In genomic region chr9:108825820-108826699, GRCm38 (mm10) we compare ENCODE assay signal across 8 mouse cellular contexts. TPM values are rescaled to one million over a fixed set of nuclear protein-coding genes. Genes with fewer than 3 reads are reported as not detected.
DNase-seq lines count a peak whose midpoint lies in the region; ATAC-seq and TF ChIP-seq lines count a peak whose summit lies in the region.

Celsr3 (plus strand) TSS chr9:108826320.

- peak within 1 kb of the TSS; percentile 72 for H3K27ac ChIP-seq in forebrain, embryonic 14.5 days (ENCODE audit: low read depth, low read length)
- H3K27ac ChIP-seq in intestine, postnatal 0 days (ENCODE audit: low read depth, low read length), result no peak within 1 kb of the TSS
- H3K27ac ChIP-seq in liver, embryonic 11.5 days (ENCODE audit: low read depth, low read length), result no peak within 1 kb of the TSS

- WGBS in forebrain, embryonic 14.5 days, result 1% methylated on average over 66 of the region's 70 CpGs
- 2% methylated on average over 62 of the region's 70 CpGs for WGBS in intestine, postnatal 0 days
- 3% methylated on average over 59 of the region's 70 CpGs for WGBS in liver, embryonic 11.5 days

- no peak for ATAC-seq in megakaryocyte, adult 5-6 weeks (ENCODE audit: poor library complexity, severe bottlenecking)
- ATAC-seq in cerebellum, adult (ENCODE audit: insufficient number of reproducible peaks, low FRiP score, low TSS enrichment), result peak; percentile 56
- peak; percentile 84 for ATAC-seq in forebrain, embryonic 14.5 days
- ATAC-seq in intestine, postnatal 0 days, result peak; percentile 40
- peak; percentile 35 for ATAC-seq in liver, embryonic 11.5 days (replicated peaks; ENCODE audit: low FRiP score)

- H3K9ac ChIP-seq in forebrain, embryonic 14.5 days (ENCODE audit: low read length), result peak within 1 kb of the TSS; percentile 89
- H3K9ac ChIP-seq in intestine, postnatal 0 days (ENCODE audit: low read depth, low read length), result no peak within 1 kb of the TSS
- H3K9ac ChIP-seq in liver, embryonic 11.5 days (ENCODE audit: low read depth, low read length), result no peak within 1 kb of the TSS

- DNase-seq in forebrain, embryonic 14.5 days (ENCODE audit: low spot score), result peak; percentile 96
- peak; percentile 78 for DNase-seq in liver, embryonic 11.5 days (ENCODE audit: low spot score)
- peak; percentile 85 for DNase-seq in retina, adult 2 months (ENCODE audit: low read depth, low spot score)
- DNase-seq in spleen, postnatal 14 days (ENCODE audit: low spot score in 2 of 2), result no peak

- no peak for TF ChIP-seq CTCF in intestine, postnatal 0 days (IDR thresholded peaks at IDR 0.05; ENCODE audit: low read depth)

- H3K36me3 ChIP-seq in megakaryocyte, embryonic 14.5 days (replicated peaks; ENCODE audit: low read length), result no peaks in the 10 kb centered on the region
- peaks cover 31% of the 10 kb centered on the region for H3K36me3 ChIP-seq in forebrain, embryonic 14.5 days (ENCODE audit: control insufficient read depth, insufficient read depth, low read length)
- no peaks in the 10 kb centered on the region for H3K36me3 ChIP-seq in intestine, postnatal 0 days (ENCODE audit: control insufficient read depth, insufficient read depth)
- no peaks in the 10 kb centered on the region for H3K36me3 ChIP-seq in liver, embryonic 11.5 days (ENCODE audit: control insufficient read depth, insufficient read depth, low read length)

- peaks cover 28% of the 10 kb centered on the region for H3K9me3 ChIP-seq in megakaryocyte, embryonic 14.5 days
- H3K9me3 ChIP-seq in forebrain, embryonic 14.5 days (replicated peaks; ENCODE audit: control insufficient read depth, low read length), result no peaks in the 10 kb centered on the region
- H3K9me3 ChIP-seq in intestine, postnatal 0 days (ENCODE audit: control insufficient read depth), result no peaks in the 10 kb centered on the region
- H3K9me3 ChIP-seq in liver, embryonic 11.5 days (ENCODE audit: control insufficient read depth, low read length), result no peaks in the 10 kb centered on the region

- H3K4me3 ChIP-seq in megakaryocyte, embryonic 14.5 days (replicated peaks), result peak within 1 kb of the TSS; percentile 90
- H3K4me3 ChIP-seq in forebrain, embryonic 14.5 days (ENCODE audit: low read depth, low read length), result peak within 1 kb of the TSS; percentile 75
- peak within 1 kb of the TSS; percentile 35 for H3K4me3 ChIP-seq in intestine, postnatal 0 days (ENCODE audit: low read depth, low read length)
- H3K4me3 ChIP-seq in liver, embryonic 11.5 days (ENCODE audit: low read depth, low read length), result peak within 1 kb of the TSS; percentile 48

- H3K4me2 ChIP-seq in forebrain, embryonic 14.5 days (ENCODE audit: low read length), result peak within 1 kb of the TSS; percentile 73
- H3K4me2 ChIP-seq in intestine, postnatal 0 days (replicated peaks; ENCODE audit: low read depth), result peak within 1 kb of the TSS; percentile 73
- peak within 1 kb of the TSS; percentile 74 for H3K4me2 ChIP-seq in liver, embryonic 11.5 days

- H3K27me3 ChIP-seq in megakaryocyte, embryonic 14.5 days (replicated peaks), result peaks cover 90% of the 10 kb centered on the region
- H3K27me3 ChIP-seq in forebrain, embryonic 14.5 days (replicated peaks; ENCODE audit: control insufficient read depth, insufficient read depth, low read length), result peaks cover 18% of the 10 kb centered on the region; the same call in 1 of the 2 replicates
- H3K27me3 ChIP-seq in intestine, postnatal 0 days (replicated peaks; ENCODE audit: control insufficient read depth, insufficient read depth, low read length), result peaks cover 79% of the 10 kb centered on the region
- peaks cover 83% of the 10 kb centered on the region for H3K27me3 ChIP-seq in liver, embryonic 11.5 days (replicated peaks; ENCODE audit: control insufficient read depth, insufficient read depth, low read length)

- peaks cover 28% of the 10 kb centered on the region for H3K4me1 ChIP-seq in megakaryocyte, embryonic 14.5 days
- peaks cover 25% of the 10 kb centered on the region for H3K4me1 ChIP-seq in forebrain, embryonic 14.5 days (ENCODE audit: control insufficient read depth, insufficient read depth, low read length)
- H3K4me1 ChIP-seq in intestine, postnatal 0 days (replicated peaks; ENCODE audit: control insufficient read depth, insufficient read depth, low read length), result 0 out of 2 replicates have a peak, but pooled peaks cover 3% of the 10 kb centered on the region
- peaks cover 14% of the 10 kb centered on the region for H3K4me1 ChIP-seq in liver, embryonic 11.5 days (replicated peaks; ENCODE audit: control insufficient read depth, insufficient read depth, low read length)

RNA-seq across cellular contexts. Expression of gene Celsr3, which starts in this region (rescaled TPM):
- polyA plus RNA-seq in megakaryocyte, embryonic 14.5 days (2012; ENCODE audit: insufficient read depth, low replicate concordance), result 1.5 TPM in 1 of 2 replicates, not detected in the other
- 3.9 and 5.7 TPM in 2 replicates for total RNA-seq in megakaryocyte, adult 5-6 weeks (2015)
- 2.4 and 3.3 TPM in 2 replicates for total RNA-seq in megakaryocyte, adult 5-6 weeks (2017)
- 10.7 and 17.6 TPM in 2 replicates for polyA plus RNA-seq in forebrain, embryonic 14.5 days (2014; fragmentation: Nextera tagmentation; extraction: Ambion mirVana)
- polyA plus RNA-seq in intestine, postnatal 0 days (2015; fragmentation: Nextera tagmentation; extraction: Ambion mirVana), result 0.40 and 0.93 TPM in 2 replicates
- polyA plus RNA-seq in liver, embryonic 11.5 days (2014; fragmentation: Nextera tagmentation; extraction: Ambion mirVana), result 0.08 and 0.22 TPM in 2 replicates

Comparison
In these comparisons a context has a peak if more than half of its experiments do, and no peak if none do; other contexts are left out.
1. Peak in ATAC-seq, H3K4me3 ChIP-seq and H3K4me2 ChIP-seq in intestine, postnatal 0 days; RNA of the gene not detected or under 1 TPM.
2. Peak in DNase-seq, ATAC-seq, H3K4me3 ChIP-seq and H3K4me2 ChIP-seq in liver, embryonic 11.5 days; RNA of the gene not detected or under 1 TPM.
3. H3K4me3 ChIP-seq: peak in every context shown above with its lines; median percentile 90 in megakaryocyte, embryonic 14.5 days; 75 in forebrain, embryonic 14.5 days; 48 in liver, embryonic 11.5 days; 35 in intestine, postnatal 0 days.
4. DNase-seq: peak in forebrain, embryonic 14.5 days (single experiment) and retina, adult 2 months (single experiment); none in spleen, postnatal 14 days (0 of 2).
5. Peak in every context shown above with its lines, with median percentiles within 50 percentile points of each other: H3K4me2 ChIP-seq.